Mouse (Mus musculus): ENCODE measurements around the gene Stk32b.

Gene Stk32b

DNA sequence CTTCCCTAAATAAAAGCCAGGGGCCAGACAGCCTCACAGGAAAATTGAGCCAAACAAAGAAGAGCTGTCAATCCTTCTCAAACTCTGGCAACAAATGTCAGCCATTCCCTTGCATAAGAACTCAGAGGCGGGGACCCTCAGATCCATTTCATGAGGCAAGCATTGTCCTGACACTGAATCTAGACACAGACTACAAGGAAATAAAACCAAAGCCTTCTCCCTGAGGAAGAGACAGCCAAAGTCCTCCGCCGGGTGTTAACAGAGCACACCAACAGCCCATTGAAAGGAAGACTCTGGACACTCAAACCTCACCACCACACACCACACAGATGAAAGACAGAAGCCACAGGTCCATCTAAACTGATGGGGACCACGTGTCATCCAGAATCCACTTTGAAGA is 57.8 kb downstream of the Stk32b start:
- DNase-seq = no peak

- no peak for DNase-seq
These were observed 59.2 kb downstream of the Stk32b start for GRCm38 (mm10) chr5:37657741-37658140.

- DNase-seq = no peak
These were observed 61.8 kb downstream of the Stk32b start for GRCm38 (mm10) chr5:37655208-37655607.

DNA sequence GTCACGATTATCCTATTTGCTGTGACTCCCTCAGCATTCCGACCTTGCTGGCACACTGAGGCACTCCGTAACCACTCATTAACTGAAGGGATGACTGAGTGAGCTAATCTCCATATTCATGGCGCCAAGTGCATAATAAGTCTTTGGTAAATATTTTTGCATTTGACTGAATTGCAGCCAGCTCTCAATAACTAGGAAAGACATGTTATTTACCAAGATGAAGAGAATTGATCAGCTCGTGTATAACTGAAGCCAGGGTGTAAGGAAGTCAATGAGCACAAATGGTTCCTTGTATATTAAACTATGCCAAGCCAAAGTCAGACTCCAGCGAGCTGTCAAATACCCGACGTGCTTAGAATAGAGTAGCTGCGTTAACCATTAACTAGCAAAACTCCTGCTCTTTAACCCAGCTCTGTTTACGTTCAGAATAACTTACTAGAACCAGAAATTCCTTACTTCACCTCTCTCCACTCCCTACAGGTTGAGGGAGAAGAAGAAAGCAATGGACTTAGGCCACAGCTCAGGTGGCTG is 66.2 kb downstream of the Stk32b start:
- peak; percentile 86 for DNase-seq

DNA sequence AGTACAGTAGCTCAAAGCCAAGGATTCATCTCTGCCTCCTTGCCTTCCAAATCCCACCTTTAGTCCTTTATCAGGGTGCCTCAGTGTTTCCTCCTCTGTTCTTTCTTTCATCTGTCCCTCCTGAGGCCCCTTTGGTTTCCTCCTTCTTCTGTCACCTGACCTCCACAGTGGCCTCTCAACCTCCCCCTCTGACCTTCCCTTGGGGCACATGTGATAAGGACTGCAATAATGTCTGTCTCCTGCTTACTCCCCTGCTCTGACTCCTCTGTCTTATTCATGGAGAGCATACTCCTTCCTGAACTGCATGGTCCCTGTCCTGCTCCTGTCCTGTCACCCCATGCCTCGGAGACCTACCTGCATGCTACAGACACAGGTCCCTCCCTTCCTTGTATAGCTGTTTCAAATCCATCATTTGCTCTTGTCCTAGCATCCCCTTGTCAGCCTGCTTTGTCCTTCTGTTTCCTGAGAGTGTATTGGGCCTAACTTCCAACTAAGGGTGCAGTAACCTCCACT is 66.8 kb downstream of the Stk32b start:
- no peak for DNase-seq

DNA sequence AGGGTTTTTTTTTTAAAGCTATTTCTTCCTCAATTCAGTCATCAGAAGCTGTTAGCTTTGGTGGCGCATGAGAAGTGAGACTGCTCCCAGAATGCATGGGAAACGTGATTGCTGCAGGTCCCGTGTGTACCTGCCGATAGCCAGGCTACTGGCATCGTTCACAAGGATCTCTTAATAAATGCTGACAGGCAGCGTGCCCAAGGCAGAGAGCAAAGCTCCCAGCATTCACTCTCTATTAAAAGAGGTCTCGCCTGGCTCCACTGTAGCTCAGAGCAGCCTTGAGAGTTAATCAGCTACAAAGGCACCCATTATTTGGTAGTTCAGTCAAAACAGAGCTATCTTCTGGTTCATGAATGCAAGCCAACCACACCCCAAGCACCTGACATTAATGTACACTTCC is 72.9 kb downstream of the Stk32b start:
- DNase-seq = peak; percentile 31

GRCm38 (mm10) chr5:37642486-37642885 is 74.5 kb downstream of the Stk32b start:
- DNase-seq = no peak

DNA sequence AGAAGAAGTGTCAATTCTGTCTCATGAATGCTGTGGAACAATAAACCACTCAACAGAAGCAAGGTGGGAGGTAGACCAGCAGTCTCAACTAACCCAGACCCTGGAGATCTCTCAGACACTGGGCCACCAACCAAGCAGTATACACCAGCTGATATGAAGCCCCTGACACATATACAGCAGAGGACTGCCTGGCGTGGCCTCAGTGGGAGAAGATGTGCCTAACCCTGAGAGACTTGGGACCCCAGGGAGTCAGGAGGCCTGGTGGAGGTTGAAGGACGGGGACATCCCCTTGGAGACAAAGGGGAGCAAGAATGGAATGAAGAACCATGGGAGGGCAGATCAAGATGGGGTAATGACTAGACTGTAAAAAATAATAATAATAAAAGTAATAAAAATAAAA is 82.2 kb downstream of the Stk32b start:
- DNase-seq = no peak

DNA sequence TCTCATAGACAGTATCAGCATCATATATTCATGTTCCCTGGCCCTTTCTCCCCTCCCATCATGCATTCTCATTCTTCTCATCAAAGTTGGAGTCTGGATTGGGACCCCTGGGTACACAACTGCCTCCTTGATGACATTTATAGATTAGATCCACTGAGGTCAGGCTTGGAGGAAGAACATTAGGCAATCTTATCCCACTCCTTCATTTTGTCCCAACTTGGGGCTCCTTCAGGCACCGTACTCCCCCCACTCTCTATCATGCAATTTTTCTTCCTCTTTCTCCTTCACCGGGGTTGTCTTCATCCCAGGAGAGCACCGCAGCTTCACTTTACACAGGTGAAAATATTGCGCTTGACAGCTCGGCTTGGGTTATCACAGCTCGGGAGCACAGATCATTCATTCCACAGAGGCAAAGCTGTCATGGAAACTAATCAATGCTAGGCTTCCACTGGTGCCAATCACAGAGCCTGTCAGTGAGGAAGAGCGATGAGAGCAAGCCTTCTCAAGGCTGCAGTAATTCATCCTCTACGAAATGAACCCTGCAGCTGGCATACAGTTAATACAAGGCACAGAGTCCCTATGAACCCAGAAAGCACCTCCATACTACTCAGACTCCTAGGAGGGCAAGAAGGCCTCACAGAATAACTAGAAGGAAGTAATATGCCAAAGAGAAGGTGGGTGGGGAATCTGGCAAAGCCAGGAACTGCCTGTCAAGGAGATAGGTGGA is 89.4 kb downstream of the Stk32b start:
- DNase-seq = peak; percentile 0

GRCm38 (mm10) chr5:37611874-37612273 is 105.1 kb downstream of the Stk32b start:
- no peak for DNase-seq

DNA sequence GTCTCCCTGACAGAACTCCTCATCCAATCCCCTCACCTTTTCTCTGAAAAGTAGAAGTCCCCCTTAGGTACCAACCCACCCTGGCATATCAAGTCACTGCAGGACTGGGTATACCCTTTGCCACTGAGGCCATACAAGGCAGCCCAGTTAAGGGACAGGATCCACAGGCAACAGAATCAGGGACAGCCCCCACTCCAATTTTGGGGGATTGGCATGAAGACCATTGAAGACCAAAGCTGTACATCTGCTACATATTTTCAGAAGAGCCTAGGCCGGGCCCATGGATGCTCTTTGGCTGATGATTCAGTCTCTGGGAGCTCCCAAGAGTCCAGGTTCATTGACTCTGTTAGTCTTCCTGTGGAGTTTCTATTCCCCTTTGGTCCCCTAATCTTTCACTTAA is 117.4 kb downstream of the Stk32b start:
- no peak for DNase-seq

- no peak for DNase-seq
These were observed 118.7 kb downstream of the Stk32b start for GRCm38 (mm10) chr5:37598271-37598670.

GRCm38 (mm10) chr5:37592411-37592810 is 124.6 kb downstream of the Stk32b start:
- no peak for DNase-seq

DNA sequence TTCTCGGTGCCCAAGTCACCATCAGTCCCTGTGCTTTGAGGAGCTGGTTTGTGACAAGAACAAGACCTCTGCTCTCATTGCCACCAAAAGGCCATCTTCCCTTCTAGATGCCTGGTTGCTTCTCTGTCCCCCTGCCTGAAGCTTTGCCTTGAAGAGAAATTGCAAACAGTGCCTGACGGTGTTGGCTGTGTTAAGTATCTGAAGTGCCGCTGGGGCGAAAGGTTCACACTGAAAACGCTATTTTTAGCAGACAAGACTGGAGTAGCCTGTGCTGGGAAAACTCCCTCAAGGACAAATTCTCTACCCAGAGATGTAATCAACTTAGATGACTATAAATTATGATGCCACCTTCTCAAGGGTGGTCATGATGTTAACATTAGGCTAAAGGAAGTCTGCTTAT is 129.1 kb downstream of the Stk32b start:
- DNase-seq = no peak

DNA sequence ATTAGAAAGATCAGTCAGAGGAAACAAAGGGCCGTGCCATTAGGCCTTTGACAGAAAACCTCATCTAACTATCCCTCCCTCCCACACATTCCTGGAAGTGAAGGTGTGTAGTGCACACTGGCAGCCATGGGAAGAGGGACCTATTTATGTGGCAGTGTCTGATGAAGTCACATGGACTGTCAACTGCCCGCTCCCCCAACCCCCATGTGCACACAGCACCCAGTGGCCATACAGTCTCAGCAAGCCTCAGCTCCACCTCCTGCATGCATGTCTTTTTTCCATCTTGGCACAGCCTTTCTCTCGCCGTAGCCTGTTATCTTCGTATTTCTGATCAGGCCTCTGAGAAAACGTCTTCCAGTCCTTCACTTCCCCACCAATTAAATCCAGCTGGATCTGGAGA is 130.9 kb downstream of the Stk32b start:
- DNase-seq = no peak

DNA sequence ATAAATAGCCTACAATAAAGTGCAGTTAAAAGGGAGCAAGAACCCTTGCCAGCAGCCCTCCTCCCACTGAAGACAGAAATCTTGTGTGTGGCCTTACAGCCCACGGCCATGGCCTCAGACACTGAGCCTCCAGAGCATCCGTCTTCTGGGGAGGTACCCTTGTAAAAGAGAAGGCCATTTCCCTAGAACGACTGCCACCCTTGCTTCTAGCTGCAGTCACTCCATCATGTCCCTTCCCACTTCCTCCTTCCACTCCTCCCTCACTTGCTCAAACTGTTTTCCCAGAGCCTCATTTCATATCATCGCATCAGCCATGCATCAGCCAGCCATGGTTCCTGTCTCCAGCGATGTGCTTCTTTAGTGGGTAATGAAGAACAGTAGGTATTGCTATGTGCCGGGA is 141.5 kb downstream of the Stk32b start:
- no peak for DNase-seq

DNA sequence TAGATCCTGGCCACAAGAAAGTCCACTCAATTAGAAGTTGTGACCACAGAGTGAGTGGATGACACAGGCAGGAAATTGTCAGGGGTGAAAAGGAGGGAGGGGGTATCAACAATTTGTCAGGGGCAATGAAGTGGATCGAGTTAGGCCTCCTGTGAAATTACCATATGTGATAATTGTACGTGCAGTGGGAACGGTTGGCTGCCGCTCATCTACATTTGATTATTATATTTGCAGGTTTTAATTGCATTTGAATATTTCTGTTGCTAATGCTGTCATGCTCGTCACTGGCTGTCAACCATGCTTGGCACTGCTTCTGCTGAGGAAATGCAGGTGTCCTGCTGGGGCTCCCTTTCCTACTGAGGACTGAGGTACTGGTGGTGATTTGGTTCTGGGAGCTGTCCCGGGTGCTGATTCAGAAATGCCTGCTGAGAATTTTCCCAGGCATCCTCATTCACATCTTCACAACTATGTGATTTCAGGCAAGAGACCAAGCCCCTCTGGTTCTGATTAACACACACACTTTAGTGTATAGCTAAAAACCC is 159.6 kb downstream of the Stk32b start:
- no peak for DNase-seq

GRCm38 (mm10) chr5:37554231-37554630 is 162.7 kb downstream of the Stk32b start:
- DNase-seq = no peak

- DNase-seq = no peak
These were observed 165.3 kb downstream of the Stk32b start for GRCm38 (mm10) chr5:37551649-37552048.

DNA sequence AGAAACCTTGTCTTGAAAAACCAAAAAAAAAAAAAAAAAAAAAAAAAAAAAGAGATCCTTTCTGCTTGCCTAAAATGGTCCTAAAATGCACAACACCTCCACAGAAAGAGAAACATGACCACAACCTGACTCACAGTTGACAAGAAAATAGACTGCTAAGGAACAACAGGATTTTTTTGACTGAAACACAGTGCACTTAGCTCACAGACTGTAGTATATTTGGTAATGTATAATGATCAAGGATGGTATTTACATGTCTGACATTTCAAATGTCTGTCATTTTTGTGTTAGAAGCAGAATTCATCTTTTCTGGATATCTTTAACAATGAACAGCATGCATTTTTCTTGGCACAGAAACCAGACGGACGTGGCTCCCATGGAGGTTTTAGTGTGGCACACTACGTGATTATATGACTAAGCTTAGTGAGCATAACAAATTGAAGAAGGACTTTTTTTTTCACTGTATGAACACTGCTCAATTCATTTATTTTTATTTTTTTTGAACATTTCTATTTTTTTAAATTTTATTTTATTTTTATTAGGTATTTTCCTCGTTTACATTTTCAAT is 181.2 kb downstream of the Stk32b start:
- no peak for DNase-seq

- no peak for DNase-seq
These were observed 181.7 kb downstream of the Stk32b start for GRCm38 (mm10) chr5:37535227-37535626.

DNA sequence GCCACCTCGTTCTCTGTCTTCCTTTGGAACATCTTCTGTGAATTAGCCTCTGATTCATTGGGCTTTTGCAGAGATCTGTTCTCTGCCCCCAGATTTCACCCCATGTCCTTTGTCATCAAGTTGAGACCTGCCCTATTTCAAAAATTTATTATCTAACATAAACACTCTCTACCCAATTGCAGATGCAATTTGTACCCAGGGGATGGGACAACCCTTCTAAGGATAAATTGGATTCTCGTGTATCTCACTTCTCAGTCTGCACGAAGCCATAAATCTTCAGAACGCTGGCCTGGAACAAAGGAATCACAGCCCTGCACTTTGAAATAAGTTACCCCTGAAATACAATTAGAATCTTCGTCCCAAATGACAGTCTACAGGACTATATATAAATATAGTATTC is 191.6 kb downstream of the Stk32b start:
- DNase-seq = no peak

GRCm38 (mm10) chr5:37520441-37520840 is 196.5 kb downstream of the Stk32b start:
- DNase-seq = peak; percentile 53

GRCm38 (mm10) chr5:37512479-37512878 is 204.5 kb downstream of the Stk32b start:
- DNase-seq = no peak
